Mouse (Mus musculus) neural tube, embryonic 12.5 days (tissue): ENCODE results near the gene Insyn1. TPM values are rescaled to one million over a fixed set of nuclear protein-coding genes. Genes with fewer than 3 reads are reported as not detected.

Experiments
- ATAC-seq: fragments of 200-750 bp; cut with Nextera tagmentation; 2 replicates; pipeline ENCODE4 v1.8.0; 2017; ENCODE audit warnings: low read depth, mild to moderate bottlenecking, moderate TSS enrichment, moderate library complexity; ENCODE audit not compliant: low FRiP score
- H3K27ac ChIP-seq: fragments of 300-500 bp; sonication (generic); 2 replicates; pipeline ENCODE4 v1.5.1; 2016
- H3K27me3 ChIP-seq: fragments of 300-500 bp; sonication (generic); replicated peaks from 2 replicates; pipeline ENCODE4 v1.6.1; 2016; ENCODE audit warnings: mild to moderate bottlenecking
- H3K36me3 ChIP-seq: fragments of 300-500 bp; sonication (generic); 2 replicates; pipeline ENCODE4 v1.6.1; 2016; ENCODE audit warnings: mild to moderate bottlenecking
- H3K4me1 ChIP-seq: fragments of 300-500 bp; sonication (generic); 2 replicates; pipeline ENCODE4 v1.6.1; 2016
- H3K4me2 ChIP-seq: fragments of 300-500 bp; sonication (generic); replicated peaks from 2 replicates; pipeline ENCODE4 v1.6.1; 2016; ENCODE audit warnings: mild to moderate bottlenecking
- H3K4me3 ChIP-seq: fragments of 300-500 bp; sonication (generic); 2 replicates; pipeline ENCODE4 v1.5.1; 2016
- H3K9ac ChIP-seq: fragments of 300-500 bp; sonication (generic); 2 replicates; pipeline ENCODE4 v1.6.1; 2016; ENCODE audit warnings: mild to moderate bottlenecking
- H3K9me3 ChIP-seq: fragments of 300-500 bp; sonication (generic); 2 replicates; pipeline ENCODE4 v1.6.1; 2016; ENCODE audit warnings: mild to moderate bottlenecking
- WGBS: fragments of 180-500 bp; shearing (Covaris S2); methylation state at CpG from one replicate; pipeline ENCODE4 v1.1.7; 2016; 5-methylcytosine and 5-hydroxymethylcytosine counted together
- polyA plus RNA-seq: library from polyadenylated mRNA; unstranded; fragments of >200 nt; fragmentation: Nextera tagmentation; extraction: Ambion mirVana; gene quantifications from 2 replicates; pipeline ENCODE4 v1.2.1, GENCODE M21; 2016

Insyn1 gene
- polyA plus RNA-seq, 1 experiment from 2014 or later, result 6.8 TPM

GRCm38 (mm10) chr9:58545428-58545827 is 57.0 kb downstream of the Insyn1 start:
- no peaks in the 10 kb centered on the region for H3K27me3 ChIP-seq
- no peaks in the 10 kb centered on the region for H3K36me3 ChIP-seq
- no peak overlapping the region for H3K4me2 ChIP-seq
- WGBS, result 77% methylated on average over 6 of the region's 6 CpGs
- H3K4me1 ChIP-seq, result peaks cover 11% of the 10 kb centered on the region
- ATAC-seq, result no peak
- H3K9me3 ChIP-seq, result no peaks in the 10 kb centered on the region
- H3K9ac ChIP-seq, result no peak overlapping the region
- H3K4me3 ChIP-seq, result no peak overlapping the region
- no peak overlapping the region for H3K27ac ChIP-seq

GRCm38 (mm10) chr9:58546630-58547360 is 58.4 kb downstream of the Insyn1 start:
- Histone ChIP-seq H3K9ac (no peak overlapping the region), H3K36me3 (0 out of 2 replicates have a peak, but pooled peaks cover 3% of the 10 kb centered on the region), H3K9me3 (no peaks in the 10 kb centered on the region), H3K4me2 (no peak overlapping the region), H3K27ac (no peak overlapping the region), H3K4me3 (no peak overlapping the region), H3K27me3 (no peaks in the 10 kb centered on the region), H3K4me1 (peaks cover 10% of the 10 kb centered on the region)
- no peak for ATAC-seq
- WGBS, result 86% methylated on average over 11 of the region's 11 CpGs

GRCm38 (mm10) chr9:58548897-58549296 is 60.5 kb downstream of the Insyn1 start:
- ATAC-seq, result no peak
- Histone ChIP-seq H3K27me3 (no peaks in the 10 kb centered on the region), H3K9ac (no peak overlapping the region), H3K36me3 (0 out of 2 replicates have a peak, but pooled peaks cover 3% of the 10 kb centered on the region), H3K4me2 (no peak overlapping the region), H3K4me3 (no peak overlapping the region), H3K4me1 (peaks cover 10% of the 10 kb centered on the region), H3K27ac (no peak overlapping the region), H3K9me3 (no peaks in the 10 kb centered on the region)
- 45% methylated on average over 4 of the region's 4 CpGs for WGBS

Other genes starting within 250 kb of the Insyn1 start
- 5.6 and 8.2 TPM in 2 replicates for gene Pml, start 238.8 kb upstream of the Insyn1 start, polyA plus RNA-seq
- gene Stoml1, start 235.4 kb upstream of the Insyn1 start, polyA plus RNA-seq, result 62.6 and 71.5 TPM in 2 replicates
- 13.5 and 14.7 TPM in 2 replicates for gene Loxl1, start 175.4 kb upstream of the Insyn1 start, polyA plus RNA-seq
- not detected in 2 replicates for gene Tbc1d21, start 118.1 kb upstream of the Insyn1 start, polyA plus RNA-seq
- gene Cd276, start 66.8 kb downstream of the Insyn1 start, polyA plus RNA-seq, result 39.4 and 42.2 TPM in 2 replicates
- 86.5 and 91.0 TPM in 2 replicates for gene Nptn, start 93.6 kb downstream of the Insyn1 start, polyA plus RNA-seq